Mouse (Mus musculus): ENCODE data around the gene Gpc2. TPM values are rescaled to one million over a fixed set of nuclear protein-coding genes. Genes with fewer than 3 reads are reported as not detected.

Gpc2 gene
- total RNA-seq, 2 experiments from 2014 or later, result 0.44 to 0.47 TPM

DNA sequence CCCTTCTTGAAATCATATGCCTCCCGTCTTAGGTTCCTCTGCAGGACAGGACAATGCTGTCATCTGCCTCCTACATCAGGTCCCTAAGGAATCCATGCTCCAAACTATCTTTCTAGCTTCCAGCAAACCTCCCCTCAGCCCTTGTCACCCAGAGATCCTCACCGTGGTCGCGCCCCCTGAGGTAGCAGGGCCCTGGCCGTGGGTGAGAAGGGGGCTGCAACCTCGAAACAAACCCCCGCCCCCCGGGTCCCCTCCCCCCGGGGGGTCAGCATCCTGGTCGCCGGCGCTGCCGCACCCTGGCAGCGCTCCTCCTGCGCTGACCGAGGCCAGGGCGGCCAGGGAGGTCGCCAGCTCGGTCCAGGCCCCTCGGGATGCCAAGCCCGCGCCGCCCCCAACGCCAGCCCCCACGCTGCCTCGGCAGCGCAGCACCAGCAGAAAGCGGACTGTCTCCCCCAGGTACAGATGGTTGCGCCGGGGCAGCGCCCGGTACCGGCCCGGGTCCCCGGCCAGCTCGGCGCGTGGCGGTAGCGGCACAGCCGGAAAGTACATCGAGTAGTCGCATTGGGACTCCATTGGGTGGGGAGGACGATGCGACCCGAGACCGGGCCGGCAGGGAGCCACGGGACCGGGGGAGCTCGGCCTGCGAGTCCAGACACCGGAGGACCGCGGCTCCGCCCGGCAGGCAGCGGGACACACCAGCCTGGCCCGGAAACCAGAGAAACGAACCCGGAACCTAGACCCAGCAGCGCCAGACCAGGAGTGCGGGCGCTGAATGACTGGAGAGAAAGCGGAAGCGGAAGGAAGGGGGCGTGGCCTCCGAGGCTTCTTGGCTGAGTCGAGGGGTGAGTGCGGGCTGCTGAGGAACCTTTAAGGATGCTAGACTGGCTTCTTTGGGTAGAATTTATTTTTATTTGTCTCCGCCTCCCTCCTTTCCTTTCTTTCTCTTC, 16.3 kb downstream of the Gpc2 start, which contains the start of gene BC037034:
BC037034 (minus strand) TSS at position 774 of the 947 bp plus-strand sequence.
- intact Hi-C loops (cut with DNase I; ENCODE audit: low total_unique reads), result no loop called here

GRCm38 (mm10) chr5:138262582-138263240, 17.1 kb downstream of the Gpc2 start:
- intact Hi-C loops (cut with DNase I; ENCODE audit: low total_unique reads), result no loop called here

More for the DNA sequence above, 16.3 kb downstream of the Gpc2 start, which contains the start of gene BC037034:
- DNase-seq, result peak; percentile 92

DNA sequence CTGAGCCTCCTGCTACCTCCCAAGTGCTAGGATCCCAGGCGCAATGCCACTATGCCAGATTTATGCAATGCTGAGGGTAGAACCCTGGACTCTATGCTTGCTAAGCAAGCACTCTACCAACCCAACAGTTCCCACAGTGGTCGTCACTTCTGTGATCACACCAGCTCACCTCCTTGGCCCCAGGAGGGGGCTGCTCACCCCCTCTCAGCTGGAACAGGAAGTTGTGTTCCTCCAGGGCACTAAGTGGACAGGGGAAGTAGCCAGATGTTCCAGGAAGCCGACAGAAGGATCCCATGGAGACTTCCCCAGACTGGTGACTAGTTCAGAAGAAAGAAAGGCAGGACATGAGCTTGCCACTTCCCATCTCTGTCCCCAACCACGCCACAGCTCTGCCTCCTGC, 17.8 kb downstream of the Gpc2 start:
- DNase-seq, result no peak
- intact Hi-C loops (cut with DNase I; ENCODE audit: low total_unique reads), result no loop called here

More at GRCm38 (mm10) chr5:138262582-138263240, 17.1 kb downstream of the Gpc2 start:
- no peak for DNase-seq

DNA sequence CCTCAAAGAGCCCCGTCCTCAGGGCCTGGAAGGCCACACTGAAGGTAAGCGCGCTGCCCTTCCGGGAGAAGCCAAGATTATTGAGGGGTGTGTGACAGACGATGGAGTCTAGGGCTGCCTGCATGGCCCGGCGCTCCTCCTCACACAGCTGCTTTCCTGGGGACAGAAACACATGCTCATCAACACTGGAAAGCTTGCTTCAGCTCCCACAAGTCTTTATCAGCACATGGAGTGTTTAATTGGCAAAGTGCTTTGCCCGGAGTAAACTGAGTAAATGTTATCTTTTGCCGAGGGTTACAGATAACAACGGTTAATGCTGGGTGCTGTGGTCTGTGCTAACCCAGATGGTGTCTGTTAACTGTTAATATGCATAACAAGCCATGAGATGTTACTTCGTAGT, 19.0 kb downstream of the Gpc2 start:
- no peak for DNase-seq
- intact Hi-C loops (cut with DNase I; ENCODE audit: low total_unique reads), result no loop called here

DNA sequence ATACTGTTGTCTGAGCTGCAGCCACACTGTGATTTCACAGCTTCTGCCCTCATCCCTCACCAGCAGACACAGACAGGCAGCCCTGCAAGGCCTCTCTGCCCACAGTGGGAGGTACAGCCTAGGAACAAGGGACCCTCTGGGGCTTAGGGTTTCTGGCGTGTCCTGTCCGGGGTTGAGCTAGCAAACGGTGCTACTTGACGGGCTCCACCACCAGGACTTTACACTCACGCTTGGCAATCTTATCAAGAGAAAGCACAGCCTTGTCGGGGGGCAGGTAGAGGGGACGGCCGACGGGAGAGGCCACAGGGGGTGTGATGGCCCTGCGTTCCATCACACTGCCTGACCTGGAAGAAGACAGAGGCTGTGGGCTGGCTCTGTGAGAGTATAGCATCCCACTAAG, 19.8 kb downstream of the Gpc2 start:
- DNase-seq, result no peak
- intact Hi-C loops (cut with DNase I; ENCODE audit: low total_unique reads), result no loop called here

DNA sequence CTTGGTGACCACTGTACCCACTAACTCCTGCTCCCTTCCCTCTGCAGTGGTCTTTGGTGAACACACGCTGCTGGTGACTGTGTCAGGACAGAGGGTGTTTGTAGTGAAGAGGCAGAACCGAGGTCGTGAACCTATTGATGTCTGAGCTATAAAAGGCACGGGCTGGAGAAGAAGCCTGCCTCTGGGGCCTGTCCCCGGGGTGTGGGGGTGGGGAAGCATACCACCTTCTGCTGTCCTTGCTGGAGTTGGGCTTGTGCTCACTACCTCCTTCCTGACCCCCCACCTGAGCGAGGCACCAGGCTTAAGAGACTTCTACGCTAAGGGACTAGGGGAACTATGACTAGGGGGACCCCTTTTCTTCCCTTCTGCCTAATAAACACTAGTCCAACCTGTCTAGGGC, 20.8 kb downstream of the Gpc2 start:
- no peak for DNase-seq
- intact Hi-C loops (cut with DNase I; ENCODE audit: low total_unique reads), result no loop called here

DNA sequence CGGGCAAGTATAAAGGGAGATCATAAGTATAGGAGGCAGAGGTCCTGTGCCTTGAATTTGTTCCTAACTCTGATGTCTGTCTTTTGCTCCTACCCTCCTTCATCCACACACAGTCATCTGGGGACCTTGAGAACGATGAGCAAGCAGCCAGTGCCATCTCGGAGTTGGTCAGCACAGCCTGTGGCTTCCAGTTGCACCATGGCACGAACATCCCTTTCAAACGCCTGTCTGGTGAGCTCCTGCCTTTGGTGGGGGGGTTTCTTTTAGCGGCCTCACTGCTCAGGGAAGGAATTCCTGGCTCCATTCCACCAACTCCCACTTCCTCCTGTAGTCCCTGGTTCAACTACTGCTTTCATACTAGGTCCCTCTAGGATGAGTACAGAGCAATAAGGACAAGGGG, 21.3 kb downstream of the Gpc2 start:
- DNase-seq, result no peak
- intact Hi-C loops (cut with DNase I; ENCODE audit: low total_unique reads), result no loop called here

GRCm38 (mm10) chr5:138258078-138258477, 21.7 kb downstream of the Gpc2 start:
- DNase-seq, result no peak
- intact Hi-C loops (cut with DNase I; ENCODE audit: low total_unique reads), result no loop called here

GRCm38 (mm10) chr5:138257585-138257978, 22.2 kb downstream of the Gpc2 start:
- intact Hi-C loops (cut with DNase I; ENCODE audit: low total_unique reads), result no loop called here
- DNase-seq, result no peak

- DNase-seq, result no peak
- intact Hi-C loops (cut with DNase I; ENCODE audit: low total_unique reads), result no loop called here
Measured at GRCm38 (mm10) chr5:138256966-138257584, 22.7 kb downstream of the Gpc2 start.

DNA sequence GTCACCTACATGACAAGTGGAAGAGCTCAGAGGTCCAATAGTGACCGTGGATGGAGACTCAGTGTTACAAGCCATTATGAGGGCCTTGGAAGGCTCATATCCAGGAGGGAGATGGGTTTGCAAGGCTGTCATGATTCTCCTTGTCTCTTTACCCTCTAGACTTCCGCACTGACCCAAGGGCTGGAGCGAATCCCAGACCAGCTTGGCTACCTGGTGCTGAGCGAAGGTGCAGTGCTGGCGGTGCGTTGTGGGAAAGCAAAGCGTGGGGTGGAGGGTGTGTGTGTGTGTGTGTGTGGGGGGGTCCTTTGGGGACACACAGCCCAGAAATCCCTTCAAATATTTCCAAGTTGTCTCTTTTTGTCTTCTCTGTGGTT, 23.7 kb downstream of the Gpc2 start:
- intact Hi-C loops (cut with DNase I; ENCODE audit: low total_unique reads), result no loop called here

DNA sequence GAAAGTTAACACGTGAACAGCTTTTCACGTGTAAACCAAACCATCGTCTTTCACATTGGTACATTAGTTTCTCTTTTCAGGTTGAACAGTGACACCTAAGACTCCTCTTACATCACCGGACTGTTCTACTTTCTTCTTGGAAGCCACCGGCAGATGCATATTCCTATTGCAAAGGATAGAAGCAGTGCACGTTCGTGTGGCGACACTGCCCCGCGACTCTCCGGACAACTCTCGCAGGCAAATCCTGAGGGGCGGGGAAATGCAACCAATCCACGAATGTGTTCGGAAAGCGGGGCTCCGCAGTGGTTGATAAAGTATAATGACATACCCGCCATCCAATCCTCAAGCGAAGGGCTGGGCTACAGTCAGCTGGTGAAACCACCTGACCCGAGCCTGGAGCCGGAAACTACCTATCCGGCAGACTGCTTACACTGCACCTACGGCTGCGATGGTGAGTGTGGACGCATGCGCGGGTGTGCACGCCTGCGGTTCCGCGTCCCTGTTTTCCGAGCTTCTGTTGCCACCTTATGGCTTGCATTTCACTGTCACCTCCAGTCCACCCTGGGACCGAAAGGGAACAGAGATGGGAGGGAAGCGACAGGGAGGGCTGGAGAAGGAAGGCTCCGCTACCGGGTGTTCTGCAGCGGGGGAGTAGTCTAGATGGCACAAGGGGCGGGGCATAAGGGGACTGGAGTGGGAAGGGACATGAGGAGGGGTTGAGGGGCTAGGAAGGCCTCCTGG, 24.3 kb downstream of the Gpc2 start, which contains the start of gene Lamtor4:
Lamtor4 (plus strand) TSS at position 130 of the 741 bp plus-strand sequence.
- intact Hi-C loops (cut with DNase I; ENCODE audit: low total_unique reads), result no loop called here
- DNase-seq, result peak; percentile 91

More for the DNA sequence above, 23.7 kb downstream of the Gpc2 start:
- no peak for DNase-seq

DNA sequence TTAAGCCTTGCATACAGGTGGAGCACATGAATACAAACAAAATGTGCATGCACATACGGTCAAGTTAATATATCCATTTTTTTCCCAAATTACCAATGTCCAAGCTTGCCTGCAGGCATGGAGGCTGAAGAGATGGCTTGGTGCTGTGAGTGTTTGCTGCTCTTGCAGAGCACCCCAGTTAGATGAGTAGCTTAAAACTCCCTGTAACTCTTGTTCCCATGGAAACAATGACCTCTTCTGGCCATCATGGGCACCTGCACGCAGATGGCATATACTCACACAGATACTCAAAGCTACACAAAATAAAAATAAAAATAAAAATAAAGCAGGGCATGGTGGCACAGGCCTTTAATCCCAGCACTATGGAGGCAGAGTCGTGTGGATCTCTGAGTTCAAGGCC, 26.7 kb downstream of the Gpc2 start:
- intact Hi-C loops (cut with DNase I; ENCODE audit: low total_unique reads), result loop anchor here (5.0 kb wide), 1 partner anchor 51 kb away; no protein-coding TSS in a partner anchor
- no peak for DNase-seq

DNA sequence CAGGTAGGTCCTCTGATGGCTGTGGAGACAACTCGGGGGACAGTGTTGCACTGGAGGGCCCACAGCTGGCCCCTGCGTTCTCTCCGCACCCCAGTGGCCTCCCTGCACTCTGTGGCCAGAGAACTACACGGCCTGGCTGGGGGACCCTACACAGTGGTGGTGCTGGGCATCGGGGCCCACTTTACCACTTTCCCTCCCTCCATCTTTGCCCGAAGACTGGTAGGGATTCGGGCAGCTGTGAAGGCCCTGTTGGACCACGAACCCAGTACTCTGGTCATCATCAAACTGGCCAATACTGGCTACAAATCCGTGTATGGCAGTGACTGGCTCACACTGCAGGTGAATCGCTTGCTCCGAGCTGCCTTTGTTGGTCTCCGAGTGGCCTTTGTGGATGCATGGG, 28.7 kb downstream of the Gpc2 start:
- no peak for DNase-seq
- intact Hi-C loops (cut with DNase I; ENCODE audit: low total_unique reads), result loop anchor here (5.0 kb wide), 1 partner anchor 49 kb away; no protein-coding TSS in a partner anchor

DNA sequence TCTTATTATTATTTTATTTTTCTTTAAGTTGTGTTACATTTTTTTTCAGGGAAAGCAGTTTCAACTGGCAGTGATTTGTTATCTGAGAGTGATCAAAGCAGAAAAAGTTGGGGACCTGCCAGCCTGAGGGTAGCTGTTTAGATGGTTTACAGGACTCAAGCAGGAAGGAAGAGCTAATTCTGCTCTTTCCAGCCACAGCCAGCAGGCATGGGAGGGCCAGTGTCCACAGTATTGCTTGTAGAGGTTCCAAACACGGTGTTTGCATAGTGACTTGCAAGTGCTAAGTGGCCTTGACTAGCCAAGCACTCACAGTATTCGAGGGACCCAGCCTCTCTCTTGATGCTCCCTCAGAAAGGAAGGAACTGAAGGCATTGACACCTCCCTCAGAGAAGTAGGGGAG, 38.3 kb downstream of the Gpc2 start:
- intact Hi-C loops (cut with DNase I; ENCODE audit: low total_unique reads), result no loop called here
- no peak for DNase-seq

DNA sequence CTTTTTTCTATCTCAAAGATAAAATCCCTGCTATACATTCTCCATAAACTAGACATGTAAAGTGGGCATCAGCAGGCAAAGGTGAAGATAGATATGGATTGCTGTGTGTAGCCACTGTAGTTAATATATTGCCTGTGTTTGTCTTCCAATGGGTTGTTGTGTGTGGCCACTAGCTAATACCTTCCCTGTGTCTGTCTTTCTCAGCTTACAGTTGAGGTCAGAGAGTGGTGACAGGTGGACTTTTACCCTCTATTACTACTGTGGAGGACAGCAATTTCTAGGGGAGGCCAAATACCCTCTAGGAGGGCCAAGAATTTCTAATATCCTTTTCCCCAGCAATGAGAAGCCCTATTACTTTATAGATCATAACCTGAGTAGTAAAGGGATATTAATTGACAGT, 45.6 kb downstream of the Gpc2 start:
- intact Hi-C loops (cut with DNase I; ENCODE audit: low total_unique reads), result no loop called here
- no peak for DNase-seq

DNA sequence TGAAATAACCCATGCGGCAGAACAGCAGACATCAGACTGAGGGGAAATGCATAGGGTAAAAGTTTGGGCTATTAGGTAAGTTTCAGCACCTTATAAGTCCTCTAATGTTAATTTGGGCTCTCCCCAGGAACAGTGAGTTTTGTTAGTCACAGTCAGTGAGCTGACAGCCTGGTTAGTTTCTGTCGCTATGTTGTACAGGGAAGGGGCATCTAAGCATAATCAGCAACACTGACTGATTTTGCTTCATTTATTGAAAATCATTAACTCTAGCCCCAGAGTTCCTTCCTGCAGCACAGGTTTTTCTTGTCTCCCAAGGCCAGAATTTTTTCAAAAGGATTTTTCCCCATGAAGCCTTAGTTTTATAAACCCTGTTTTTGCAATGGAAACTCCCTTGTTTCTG, 46.0 kb downstream of the Gpc2 start:
- DNase-seq, result no peak
- intact Hi-C loops (cut with DNase I; ENCODE audit: low total_unique reads), result no loop called here

- no peak for DNase-seq
- intact Hi-C loops (cut with DNase I; ENCODE audit: low total_unique reads), result no loop called here
Measured at GRCm38 (mm10) chr5:138229511-138229910, 50.3 kb downstream of the Gpc2 start.

DNA sequence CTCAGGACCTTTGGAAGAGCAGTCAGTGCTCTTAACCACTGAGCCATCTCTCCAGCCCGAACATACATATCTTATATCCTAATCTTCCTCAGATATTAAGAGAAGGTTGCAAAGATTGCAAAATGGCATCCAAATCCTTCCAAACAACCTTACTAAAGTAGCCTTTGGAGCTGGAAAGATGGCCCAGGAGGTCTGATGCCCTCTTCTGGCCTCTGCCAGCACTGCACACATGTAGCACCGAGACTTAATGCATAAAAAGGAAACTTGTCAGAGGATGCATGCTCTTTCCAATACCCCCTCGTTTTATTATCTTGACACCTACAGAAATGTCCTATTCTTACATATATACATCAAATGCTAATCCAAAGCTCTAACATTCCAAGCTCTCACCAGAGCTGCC, 51.8 kb downstream of the Gpc2 start:
- intact Hi-C loops (cut with DNase I; ENCODE audit: low total_unique reads), result no loop called here
- peak; percentile 18 for DNase-seq
